Mouse (Mus musculus) urinary bladder, postnatal 0 days (tissue): ENCODE results near the gene Sppl2c. TPM values are rescaled to one million over a fixed set of nuclear protein-coding genes. Genes with fewer than 3 reads are reported as not detected.

Experiments
- polyA plus RNA-seq: library from polyadenylated mRNA; unstranded; fragments of >200 nt; fragmentation: Nextera tagmentation; extraction: Ambion mirVana; gene quantifications from 2 replicates; pipeline ENCODE4 v1.2.1, GENCODE M21; 2015

Sppl2c gene
- not detected in 2 replicates for polyA plus RNA-seq

DNA sequence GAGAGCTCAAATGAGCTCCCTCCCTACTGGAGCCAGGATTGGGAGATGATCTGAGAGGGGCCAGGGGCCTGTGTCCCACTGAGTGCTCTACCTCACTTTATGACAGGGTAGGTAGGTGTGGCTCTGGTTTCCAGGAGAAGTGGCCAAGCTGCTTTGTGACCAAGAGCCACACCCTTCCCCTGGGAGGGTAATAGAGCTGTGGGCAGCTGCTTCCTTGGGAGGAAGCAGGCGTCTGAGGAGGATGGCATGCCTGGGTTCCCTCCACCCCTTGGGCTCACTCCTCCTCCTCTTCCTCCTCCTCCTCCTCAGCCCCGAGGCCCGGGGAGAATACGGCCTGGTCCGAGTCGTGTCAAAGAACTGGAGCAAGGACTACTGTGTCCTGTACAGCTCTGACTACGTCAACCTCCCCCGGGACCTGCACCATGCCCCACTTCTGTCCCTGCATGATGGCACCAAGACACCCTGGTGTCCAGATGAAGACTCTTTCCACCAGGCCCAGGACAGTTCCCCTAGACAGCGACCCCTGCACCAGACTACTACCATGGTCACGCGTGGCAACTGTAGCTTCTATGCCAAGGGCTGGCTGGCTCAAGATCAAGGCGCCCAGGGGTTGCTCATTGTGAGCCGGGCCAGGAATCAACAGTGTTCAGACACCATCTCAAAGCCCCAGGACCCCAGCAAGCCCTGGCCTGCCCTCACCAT, at the start of gene Sppl2c:
Gene Sppl2c, plus strand, starts transcription at position 193 of the 702 bp plus-strand sequence.

DNA sequence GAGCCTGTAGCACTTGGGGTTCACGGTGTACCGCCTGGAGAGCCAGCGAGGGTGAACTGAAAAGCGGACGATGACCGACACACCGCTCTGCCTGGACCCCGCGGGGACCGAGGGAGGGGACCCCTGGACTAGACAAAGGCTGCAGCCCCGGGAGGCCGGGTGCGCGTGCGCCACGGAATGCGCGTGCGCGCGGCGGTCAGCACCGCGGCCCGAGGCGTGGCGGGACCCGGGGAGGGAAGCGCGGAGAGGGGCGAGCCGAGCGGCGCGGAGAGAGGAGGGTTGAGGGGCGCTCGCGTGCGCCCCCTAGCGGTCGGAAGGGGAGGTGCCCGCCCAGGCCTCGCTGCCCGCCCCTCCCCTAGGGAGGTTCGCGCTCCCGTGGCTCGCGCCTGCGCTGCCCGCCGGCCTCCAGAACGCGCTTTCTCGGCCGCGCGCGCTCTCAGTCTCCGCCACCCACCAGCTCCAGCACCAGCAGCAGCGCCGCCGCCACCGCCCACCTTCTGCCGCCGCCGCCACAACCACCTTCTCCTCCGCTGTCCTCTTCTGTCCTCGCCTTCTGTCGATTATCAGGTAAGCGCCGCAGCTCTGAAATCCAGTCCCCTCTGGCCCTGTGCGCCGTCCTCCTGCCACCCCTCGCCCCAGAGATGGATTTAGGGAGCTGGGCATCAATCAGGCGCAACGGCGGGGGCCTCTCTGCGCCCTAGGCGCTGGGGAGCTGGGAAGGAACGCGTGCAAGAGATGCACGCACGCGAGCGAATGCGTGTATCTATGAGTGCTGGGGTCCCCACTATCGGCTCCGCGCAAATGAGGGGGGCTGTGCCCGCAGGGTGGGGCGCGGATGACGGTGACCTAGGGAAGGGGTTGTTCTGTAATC, 45.1 kb downstream of the Sppl2c start, which contains the start of gene Mapt:
Gene Mapt, plus strand, starts transcription at position 350 of the 871 bp plus-strand sequence.

Other genes with a start within 250 kb of the Sppl2c start
- 42.4 and 42.5 TPM in 2 replicates for gene Nsf, start 232.3 kb upstream of the Sppl2c start, polyA plus RNA-seq
- gene Arf2, start 219.6 kb upstream of the Sppl2c start, polyA plus RNA-seq: 71.8 and 82.4 TPM in 2 replicates
- not detected in 2 replicates for gene Crhr1, start 53.5 kb upstream of the Sppl2c start, polyA plus RNA-seq
- 0.81 and 1.0 TPM in 2 replicates for gene Mapt, start 45.1 kb downstream of the Sppl2c start, polyA plus RNA-seq